Mouse (Mus musculus) CH12.LX (cell line): ENCODE measurements around the gene Lrp11.
"Not testable (repeated sequence)": the region's sequence is repeated elsewhere in the genome, so short reads cannot be mapped to it uniquely, and the experiment has no call there.

Experiments
- CTCF ChIP-seq, 2 experiments: IDR thresholded peaks in 1 of 2; conservative IDR thresholded peaks in 1 of 2; 2 replicates each; pipeline ENCODE4 v1.5.1; 2011 to 2012; ENCODE audit warnings: low read depth in 2 of 2, low read length in 2 of 2, improper control_type of control experiment in 1 of 2, inconsistent platforms in 1 of 2, mild to moderate bottlenecking in 1 of 2, moderate library complexity in 1 of 2
- MEF2A ChIP-seq: IDR thresholded peaks from 2 replicates; pipeline ENCODE4 v1.6.1; 2014; ENCODE audit warnings: low read depth, mild to moderate bottlenecking, inconsistent platforms, low read length, improper control_type of control experiment, borderline replicate concordance

GRCm38 (mm10) chr10:7617556-7617955, 28.0 kb downstream of the Lrp11 start:
- TF ChIP-seq CTCF (conservative IDR thresholded peaks at IDR 0.05 in 1 of 2, IDR thresholded peaks at IDR 0.05 in 1 of 2; ENCODE audit: low read depth in 2 of 2, low read length in 2 of 2); MEF2A: not testable (repeated sequence)
